Mouse (Mus musculus): Measurements from ENCODE around the gene Chil1. TPM values are rescaled to one million over a fixed set of nuclear protein-coding genes. Genes with fewer than 3 reads are reported as not detected.

Chil1 gene
- polyA plus RNA-seq, 1 experiment = not detected

DNA sequence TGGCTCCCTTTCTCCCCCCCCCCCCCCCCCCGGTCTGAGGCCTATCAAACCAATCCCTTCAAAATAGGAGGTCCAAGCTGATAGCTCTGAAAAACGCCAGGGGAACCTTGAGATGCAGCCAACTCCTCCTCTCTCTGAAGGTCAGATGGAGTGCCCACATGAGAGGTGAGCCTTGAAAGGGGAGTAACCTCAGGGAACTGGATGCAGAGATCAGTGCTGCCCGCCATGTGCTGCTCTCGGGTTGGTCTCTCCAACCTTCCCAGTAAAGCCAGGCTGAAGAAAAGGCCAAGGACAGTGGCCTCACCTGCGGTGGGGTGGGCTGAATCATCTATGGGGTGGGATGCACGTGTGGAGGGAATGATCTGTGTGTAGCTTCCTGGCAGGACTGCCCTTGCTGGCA, 30.4 kb downstream of the Chil1 start:
- TF ChIP-seq GATA1 (IDR thresholded peaks at IDR 0.05; ENCODE audit: low read length) = no peak

DNA sequence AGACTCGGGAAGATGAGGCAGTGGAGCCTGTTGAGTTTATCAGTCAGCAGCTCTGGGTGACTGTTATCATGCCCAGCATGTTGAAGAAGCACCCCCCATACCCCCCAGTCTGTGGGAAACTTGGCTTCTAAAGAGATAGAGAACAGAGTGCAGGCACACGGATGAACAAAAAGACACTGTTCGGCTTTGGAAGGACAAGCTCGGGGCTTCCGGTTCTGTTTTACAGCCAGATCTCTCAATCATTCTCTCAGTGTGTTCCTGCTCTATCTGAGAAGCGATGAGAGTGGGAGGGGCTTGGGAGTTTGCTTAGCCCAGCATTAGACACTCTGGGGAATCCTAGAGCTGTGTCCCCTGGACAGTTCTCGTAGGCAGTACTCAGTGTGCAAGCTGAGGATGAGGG, 31.4 kb downstream of the Chil1 start:
- no peak for TF ChIP-seq GATA1 (IDR thresholded peaks at IDR 0.05; ENCODE audit: low read length)

DNA sequence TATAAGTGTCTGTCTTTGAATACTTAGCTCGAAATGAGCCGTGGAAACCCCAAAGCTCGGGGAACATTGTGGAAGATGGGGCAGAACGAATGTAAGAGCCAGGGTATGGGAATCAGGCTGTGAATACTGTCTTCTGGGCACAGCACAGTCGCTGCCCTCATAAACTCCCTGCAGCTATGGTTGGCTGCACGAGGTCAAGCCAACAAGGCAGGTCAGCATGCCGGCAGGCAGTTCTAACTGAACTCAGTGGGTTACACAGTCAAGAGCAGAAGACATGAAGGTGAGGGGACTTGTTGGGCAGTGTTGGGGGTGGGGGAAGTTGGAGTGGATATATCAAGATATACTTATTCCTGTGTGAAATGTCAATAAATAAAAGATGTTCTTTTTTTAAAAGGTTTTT, 33.1 kb downstream of the Chil1 start:
- TF ChIP-seq GATA1 (IDR thresholded peaks at IDR 0.05; ENCODE audit: low read length) = no peak

DNA sequence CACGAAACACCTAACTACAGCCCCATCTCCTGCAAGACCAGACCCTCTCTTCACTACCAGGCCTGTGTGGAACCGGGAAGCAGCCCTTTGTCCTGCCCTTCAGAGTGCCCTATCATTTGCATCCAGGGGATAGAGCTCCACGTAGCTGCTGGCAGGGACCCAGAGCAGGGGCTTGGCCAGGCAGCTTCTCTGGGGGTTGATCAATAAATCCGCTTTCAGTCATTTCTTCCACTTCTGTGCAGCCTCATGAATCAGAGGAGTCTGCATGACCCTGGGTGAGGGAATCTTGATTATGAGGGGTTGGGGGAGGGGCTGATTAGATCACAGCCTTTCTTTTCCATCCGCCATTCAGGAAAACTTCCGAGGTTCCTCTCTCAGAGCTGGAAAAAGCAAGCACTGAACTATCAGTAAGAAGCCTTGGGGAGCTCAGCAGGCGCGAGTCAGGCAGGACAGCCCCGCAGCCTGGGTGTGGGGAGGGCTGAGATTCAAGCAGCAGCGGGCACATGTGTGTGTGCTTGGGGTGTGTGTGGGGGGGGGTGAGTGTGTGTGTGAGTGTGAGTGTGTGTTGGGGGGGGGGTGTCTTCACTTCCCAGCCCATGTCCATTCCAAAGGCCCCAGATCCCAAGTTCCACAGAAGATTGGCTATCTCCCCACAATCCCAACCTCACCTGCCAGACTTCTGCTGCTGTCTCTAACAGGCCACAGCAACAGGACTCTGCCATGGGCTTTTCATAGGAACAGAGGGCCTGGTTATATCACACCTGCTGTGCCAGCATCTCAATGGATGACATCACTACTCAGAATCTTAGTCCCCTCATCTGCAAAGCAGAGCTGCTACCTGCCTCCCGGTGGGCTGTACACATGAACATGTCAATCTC, 34.0 kb downstream of the Chil1 start:
- TF ChIP-seq GATA1 (IDR thresholded peaks at IDR 0.05; ENCODE audit: low read length) = no peak

DNA sequence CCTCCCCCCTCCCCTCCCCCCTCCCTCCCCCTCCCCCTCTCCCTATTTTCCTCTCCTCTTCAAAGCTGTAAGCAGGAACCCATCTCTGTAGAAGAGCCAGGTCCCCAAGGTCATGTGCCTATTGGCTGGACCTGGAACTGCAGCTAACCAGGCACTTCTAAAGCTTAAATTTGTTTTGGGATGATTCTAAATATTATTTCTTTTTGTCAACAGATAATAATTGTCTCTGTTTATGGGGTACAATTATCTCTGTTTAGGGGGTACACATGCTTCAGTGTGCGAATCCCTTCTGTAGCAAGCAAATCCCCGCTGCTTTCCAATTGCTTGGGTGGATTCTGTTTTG, 34.6 kb downstream of the Chil1 start:
- no peak for TF ChIP-seq GATA1 (IDR thresholded peaks at IDR 0.05; ENCODE audit: low read length)

DNA sequence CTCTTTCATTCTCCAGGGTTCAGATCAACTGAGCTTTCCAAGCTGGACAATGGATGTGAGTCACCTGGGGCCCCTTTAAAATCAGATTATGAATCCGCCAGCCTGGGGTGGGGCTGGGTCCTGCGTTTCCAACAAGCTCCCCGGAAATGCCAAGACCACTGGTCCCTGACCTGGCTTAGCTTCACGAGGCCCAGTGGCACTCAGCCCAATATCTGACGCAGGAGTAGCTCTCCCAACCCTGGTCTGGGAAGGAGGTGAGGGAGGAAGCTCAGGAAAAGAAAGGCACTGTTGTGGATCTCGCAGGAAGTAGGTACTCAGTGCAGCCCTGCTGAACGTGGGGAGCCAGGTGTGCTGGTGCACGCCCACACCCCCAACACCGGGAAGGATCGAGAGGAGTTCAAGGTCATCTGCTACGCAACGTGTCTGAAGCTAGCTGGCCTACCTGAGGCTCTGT, 35.1 kb downstream of the Chil1 start:
- no peak for TF ChIP-seq GATA1 (IDR thresholded peaks at IDR 0.05; ENCODE audit: low read length)

DNA sequence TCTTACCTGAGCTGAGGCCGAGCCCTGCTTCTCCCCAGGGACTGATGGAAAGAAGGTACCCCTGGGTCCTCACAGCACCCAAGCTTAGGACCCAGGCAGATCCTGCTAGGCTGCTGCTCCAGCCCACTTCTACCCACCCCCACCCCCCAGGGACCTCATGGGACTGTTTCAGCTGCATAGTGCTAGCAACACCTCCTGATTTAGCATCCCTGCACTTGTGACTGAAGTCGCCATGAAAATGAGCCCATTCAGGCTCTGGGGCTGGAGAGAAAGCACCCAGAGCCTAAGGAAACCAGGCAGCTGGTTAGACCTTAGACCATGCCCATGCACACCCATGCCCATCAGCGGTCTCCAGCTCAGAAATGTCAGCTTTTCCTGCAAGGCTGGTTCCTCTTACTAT, 36.0 kb downstream of the Chil1 start:
- no peak for TF ChIP-seq GATA1 (IDR thresholded peaks at IDR 0.05; ENCODE audit: low read length)

DNA sequence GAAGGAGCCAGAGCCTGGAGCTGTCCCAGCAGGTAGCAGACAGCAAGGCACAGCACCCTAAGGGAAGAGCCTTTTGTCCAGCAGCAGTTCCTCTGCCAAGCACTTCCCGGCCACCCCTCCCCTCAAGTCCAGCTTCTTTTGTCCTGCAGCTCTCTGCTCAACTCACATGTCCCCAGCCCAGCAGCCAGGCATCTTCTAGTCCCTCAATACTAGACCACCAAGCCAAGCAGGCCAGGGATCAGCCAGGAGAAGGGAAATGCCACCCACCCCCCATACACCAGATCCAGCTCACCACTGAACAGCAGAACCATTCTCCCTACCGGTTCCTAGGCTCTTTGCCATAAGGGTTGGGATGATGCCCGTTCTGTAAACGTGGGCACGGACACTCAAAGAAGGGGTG, 37.6 kb downstream of the Chil1 start:
- no peak for TF ChIP-seq GATA1 (IDR thresholded peaks at IDR 0.05; ENCODE audit: low read length)

DNA sequence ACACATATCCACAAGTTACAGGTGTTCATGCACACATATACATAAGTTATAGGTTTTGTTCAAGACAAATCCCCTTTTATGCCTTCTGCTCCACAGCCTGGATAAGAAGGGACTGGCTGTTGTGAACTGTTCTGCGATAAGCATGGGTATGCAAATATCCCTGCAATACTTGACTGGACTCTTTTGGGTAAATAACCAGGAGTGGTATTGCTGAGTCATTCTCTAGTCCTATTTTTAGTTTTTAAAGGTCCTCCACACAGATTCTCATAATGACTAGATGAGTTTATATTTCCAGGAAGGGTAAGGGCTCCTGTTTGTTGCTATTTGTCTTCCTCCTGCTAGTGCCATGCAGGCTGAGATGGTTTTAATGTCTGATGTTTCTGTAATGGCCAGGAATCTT, 39.2 kb downstream of the Chil1 start:
- TF ChIP-seq GATA1 (IDR thresholded peaks at IDR 0.05; ENCODE audit: low read length) = no peak

DNA sequence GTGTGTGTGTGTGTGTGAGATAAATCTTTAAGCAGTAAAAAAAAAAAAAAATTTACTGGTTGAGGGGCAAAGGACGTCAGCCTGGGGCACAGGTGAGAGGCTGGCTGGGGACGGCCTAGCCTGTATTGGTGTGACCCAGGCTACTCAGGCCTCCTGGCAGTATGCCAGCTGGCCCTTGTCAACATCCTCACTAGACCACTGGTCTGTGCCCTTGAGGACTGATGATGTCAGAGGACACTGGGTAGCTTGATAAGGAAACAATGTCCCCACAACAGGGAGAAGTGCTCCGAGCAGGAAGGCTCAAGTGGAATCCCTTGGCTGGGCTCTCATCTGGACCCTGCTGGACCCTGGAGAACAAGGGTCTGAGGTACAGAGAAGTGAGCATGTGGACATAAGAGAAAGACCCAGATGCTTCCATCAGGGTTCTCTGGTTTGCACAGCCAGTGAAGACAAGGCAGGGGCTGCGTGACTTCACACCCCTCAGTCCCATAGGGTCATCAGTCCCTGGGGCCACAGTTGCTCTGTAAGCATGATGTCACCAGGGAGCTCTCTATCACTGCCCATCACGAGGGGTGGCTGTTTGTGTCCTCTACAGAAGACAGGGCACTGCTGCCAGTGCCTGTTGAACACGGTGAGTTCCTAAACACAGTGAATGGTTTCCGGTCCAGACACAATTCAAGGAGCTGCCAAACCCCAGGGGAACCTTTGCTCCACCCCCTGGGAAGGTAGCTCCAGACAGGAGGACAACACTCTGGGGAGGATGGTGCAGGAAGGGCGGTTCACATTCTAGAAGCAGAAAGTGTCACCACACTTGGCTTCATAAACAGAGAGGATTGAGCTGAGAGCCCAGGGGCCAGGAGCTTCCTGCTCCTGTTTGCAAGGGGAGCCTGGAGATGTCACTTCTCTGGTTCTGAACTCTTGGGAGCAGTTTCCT, 40.4 kb downstream of the Chil1 start:
- TF ChIP-seq GATA1 (IDR thresholded peaks at IDR 0.05; ENCODE audit: low read length) = no peak

DNA sequence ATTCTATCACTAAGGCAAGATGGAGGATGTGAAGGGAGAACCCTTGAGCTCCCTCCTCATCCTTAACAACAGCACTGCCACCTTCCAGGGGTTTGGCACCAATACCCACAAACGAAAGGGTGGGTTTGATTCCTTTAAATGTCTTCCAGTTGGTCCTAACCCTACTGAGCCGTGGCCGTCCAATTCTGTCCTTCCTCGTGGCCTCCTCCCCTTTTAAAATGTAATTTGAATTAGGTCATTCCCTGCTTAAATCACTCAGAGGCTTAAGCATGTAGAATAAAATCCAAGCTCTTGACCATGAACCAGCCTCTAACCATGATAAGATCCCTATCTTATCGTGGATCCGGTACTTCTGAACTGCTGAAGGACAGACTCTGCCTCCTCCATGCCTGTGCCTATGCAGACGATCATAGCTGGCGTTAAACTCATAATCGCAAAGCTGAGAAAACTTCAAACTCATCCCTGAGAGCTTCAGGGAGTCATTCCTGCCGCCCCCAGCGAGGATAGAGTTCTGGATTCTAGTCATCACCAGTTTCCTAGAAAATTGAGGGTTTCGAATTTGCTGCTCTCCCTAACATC, 42.8 kb downstream of the Chil1 start:
- no peak for TF ChIP-seq GATA1 (IDR thresholded peaks at IDR 0.05; ENCODE audit: low read length)

DNA sequence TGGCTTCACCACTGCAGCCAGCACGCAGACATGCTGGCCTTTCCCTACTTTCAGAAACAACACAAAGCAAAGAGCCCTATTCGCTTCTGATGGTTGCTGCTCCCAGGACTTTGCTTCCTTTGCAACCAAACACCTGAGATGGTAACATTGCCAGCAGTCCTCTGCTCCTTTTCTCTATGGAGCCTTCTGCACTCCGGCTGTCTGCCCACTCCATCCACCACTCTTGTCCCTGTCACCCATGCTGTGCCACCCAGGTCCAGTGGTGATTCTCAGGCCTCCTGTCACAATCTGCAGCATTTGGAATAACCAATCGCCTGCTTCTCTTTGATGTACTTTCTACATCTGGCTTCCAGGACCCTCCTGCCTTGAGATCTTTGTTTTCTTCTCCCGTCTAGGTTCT, 43.4 kb downstream of the Chil1 start:
- no peak for TF ChIP-seq GATA1 (IDR thresholded peaks at IDR 0.05; ENCODE audit: low read length)

DNA sequence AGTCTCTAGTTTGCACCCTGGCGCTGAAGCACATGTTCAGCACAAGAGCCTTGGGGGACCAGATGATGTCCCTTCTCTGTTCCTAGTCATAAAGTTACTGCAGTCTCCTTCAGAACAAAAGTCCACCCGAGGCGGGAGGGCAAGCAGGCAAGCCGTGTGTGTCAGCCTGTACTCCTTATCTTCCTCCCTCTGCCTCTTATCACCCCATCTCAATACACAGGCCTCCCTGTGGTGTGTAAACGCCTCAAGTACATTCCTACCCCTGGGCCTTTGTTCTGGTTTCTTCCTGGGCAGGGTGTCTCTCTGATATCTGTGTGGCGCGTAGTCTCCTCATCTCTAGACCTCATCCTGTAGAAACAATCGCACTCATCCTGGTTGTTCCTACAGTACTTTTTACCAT, 44.8 kb downstream of the Chil1 start:
- TF ChIP-seq GATA1 (IDR thresholded peaks at IDR 0.05; ENCODE audit: low read length) = peak; percentile 62

DNA sequence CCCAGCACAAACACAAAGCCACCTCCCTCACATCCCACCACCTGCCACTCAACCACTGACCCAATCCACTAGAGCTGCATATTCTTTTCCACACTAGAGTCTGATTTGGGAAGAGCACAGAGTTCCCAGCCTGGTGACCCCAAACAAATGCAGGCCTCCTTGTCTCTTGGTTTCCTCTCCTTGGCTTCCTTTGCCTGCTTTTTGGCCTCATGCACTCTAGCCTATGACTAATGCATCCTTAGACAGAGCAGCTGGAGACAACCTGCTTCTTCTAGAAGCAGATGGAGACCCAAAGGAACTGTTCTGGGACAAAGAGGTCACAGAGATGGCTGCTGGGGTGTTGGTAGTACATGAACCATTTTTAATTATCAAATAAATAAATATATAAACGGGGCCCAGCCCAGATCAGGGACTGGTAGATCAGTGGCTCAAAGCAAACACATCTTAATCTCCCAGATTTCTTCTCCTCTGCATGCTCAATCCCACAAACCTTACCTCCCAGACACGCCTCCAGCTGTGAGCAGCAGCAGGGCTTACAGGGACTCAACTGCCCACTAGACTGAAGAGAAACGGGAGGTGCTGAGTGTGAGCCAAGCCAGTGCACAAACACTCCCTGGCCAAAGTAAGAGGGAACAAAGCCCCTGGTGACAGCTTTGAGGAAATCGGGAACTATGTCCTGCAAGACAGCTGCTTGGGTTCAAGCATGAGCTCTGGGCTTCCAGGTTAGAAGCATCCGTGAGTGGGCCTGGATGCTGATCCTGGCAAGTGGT, 48.0 kb downstream of the Chil1 start:
- TF ChIP-seq GATA1 (IDR thresholded peaks at IDR 0.05; ENCODE audit: low read length) = no peak

DNA sequence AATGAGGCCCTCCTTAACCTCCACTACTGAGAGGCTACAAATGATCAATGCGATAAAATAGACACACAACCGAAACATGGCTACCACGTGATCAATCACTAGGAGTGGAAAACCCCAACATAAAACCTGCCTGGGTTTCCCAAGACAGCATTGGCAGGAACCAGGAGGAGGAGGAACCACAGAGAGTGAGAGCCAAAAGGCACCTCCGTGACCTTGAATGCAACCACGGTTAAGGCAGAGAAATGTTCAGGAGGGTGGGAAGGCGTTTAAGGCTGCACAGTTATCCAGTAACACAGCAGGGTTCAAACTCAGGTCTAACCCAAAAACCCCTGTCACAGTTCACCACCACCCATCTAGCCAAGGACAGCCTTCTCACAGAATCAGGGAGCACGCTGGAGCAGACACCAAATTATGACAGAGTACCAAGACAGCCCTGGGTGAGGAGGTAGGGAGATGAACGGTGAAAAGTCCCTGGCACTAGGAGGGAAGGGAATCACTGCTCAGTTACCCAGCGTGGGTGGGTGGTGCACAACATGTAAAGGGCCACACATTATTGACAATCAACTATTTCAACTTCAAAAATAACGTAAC, 48.8 kb downstream of the Chil1 start:
- no peak for TF ChIP-seq GATA1 (IDR thresholded peaks at IDR 0.05; ENCODE audit: low read length)
